Mouse (Mus musculus) forebrain, embryonic 11.5 days (tissue): ENCODE data around the gene Nod1. TPM values are rescaled to one million over a fixed set of nuclear protein-coding genes. Genes with fewer than 3 reads are reported as not detected.

Experiments
- ATAC-seq: fragments of 200-750 bp; cut with Nextera tagmentation; replicated peaks from 2 replicates; pipeline ENCODE4 v1.8.0; 2017; ENCODE audit warnings: moderate TSS enrichment; ENCODE audit not compliant: low FRiP score
- DNase-seq: peaks from one replicate; pipeline ENCODE4 v3.0.0-alpha.2; 2017; ENCODE audit warnings: low spot score
- H3K27ac ChIP-seq: fragments of 300-500 bp; sonication (generic); 2 replicates; pipeline ENCODE4 v1.5.1; 2014; ENCODE audit warnings: low read depth, low read length
- H3K27me3 ChIP-seq: fragments of 300-500 bp; sonication (generic); 2 replicates; pipeline ENCODE4 v1.6.1; 2014; ENCODE audit warnings: mild to moderate bottlenecking, low read length, mixed read lengths; ENCODE audit not compliant: control insufficient read depth, insufficient read depth
- H3K36me3 ChIP-seq: fragments of 300-500 bp; sonication (generic); 2 replicates; pipeline ENCODE4 v1.6.1; 2014; ENCODE audit warnings: mild to moderate bottlenecking, low read length, moderate library complexity, mixed read lengths; ENCODE audit not compliant: control insufficient read depth, insufficient read depth
- H3K4me1 ChIP-seq: fragments of 300-500 bp; sonication (generic); replicated peaks from 2 replicates; pipeline ENCODE4 v1.6.1; 2014; ENCODE audit warnings: low read length, mixed read lengths; ENCODE audit not compliant: control insufficient read depth, insufficient read depth
- H3K4me2 ChIP-seq: fragments of 300-500 bp; sonication (generic); 2 replicates; pipeline ENCODE4 v1.6.1; 2014; ENCODE audit warnings: low read depth, mild to moderate bottlenecking, low read length, moderate library complexity, mixed read lengths; ENCODE audit not compliant: severe bottlenecking
- H3K4me3 ChIP-seq: fragments of 300-500 bp; sonication (generic); 2 replicates; pipeline ENCODE4 v1.5.1; 2014; ENCODE audit warnings: low read depth, low read length
- H3K9ac ChIP-seq: fragments of 300-500 bp; sonication (generic); 2 replicates; pipeline ENCODE4 v1.6.1; 2014; ENCODE audit warnings: low read length
- H3K9me3 ChIP-seq: fragments of 300-500 bp; sonication (generic); 2 replicates; pipeline ENCODE4 v1.6.1; 2016; ENCODE audit warnings: low read length, mixed read lengths; ENCODE audit not compliant: control insufficient read depth
- WGBS: fragments of 180-500 bp; shearing (Covaris S2); extraction: QIAGEN DNeasy Blood & Tissue Kit; methylation state at CpG from one replicate; pipeline ENCODE4 v1.1.7; 2014; 5-methylcytosine and 5-hydroxymethylcytosine counted together
- polyA plus RNA-seq: library from polyadenylated mRNA; unstranded; fragments of >200 nt; fragmentation: Nextera tagmentation; extraction: Ambion mirVana; gene quantifications from 2 replicates; pipeline ENCODE4 v1.2.1, GENCODE M21; 2014

Gene Nod1
- polyA plus RNA-seq, 1 experiment from 2014 or later, result 2.0 TPM

GRCm38 (mm10) chr6:54992141-54992540 lies 19.7 kb upstream of the Nod1 start:
- peak overlapping the region; percentile 35 for H3K4me3 ChIP-seq
- peak overlapping the region; percentile 59 for H3K4me2 ChIP-seq
- no peaks in the 10 kb centered on the region for H3K27me3 ChIP-seq
- DNase-seq (no peak), ATAC-seq (no peak)
- peak overlapping the region; percentile 50 for H3K9ac ChIP-seq
- no peaks in the 10 kb centered on the region for H3K9me3 ChIP-seq
- no peaks in the 10 kb centered on the region for H3K36me3 ChIP-seq
- H3K4me1 ChIP-seq, result no peaks in the 10 kb centered on the region
- H3K27ac ChIP-seq, result no peak overlapping the region
- WGBS, result 4% methylated on average over 7 of the region's 7 CpGs

GRCm38 (mm10) chr6:54991189-54991588 lies 18.8 kb upstream of the Nod1 start:
- Histone ChIP-seq H3K4me2 (no peak overlapping the region), H3K36me3 (no peaks in the 10 kb centered on the region), H3K27me3 (no peaks in the 10 kb centered on the region), H3K9me3 (no peaks in the 10 kb centered on the region), H3K9ac (no peak overlapping the region), H3K27ac (no peak overlapping the region), H3K4me1 (no peaks in the 10 kb centered on the region), H3K4me3 (no peak overlapping the region)
- DNase-seq (no peak), ATAC-seq (no peak)
- 89% methylated on average over 2 of the region's 2 CpGs for WGBS

GRCm38 (mm10) chr6:54988141-54988540 lies 15.7 kb upstream of the Nod1 start:
- WGBS, result 89% methylated on average over 6 of the region's 6 CpGs
- no peak overlapping the region for H3K9ac ChIP-seq
- H3K4me2 ChIP-seq, result no peak overlapping the region
- no peak overlapping the region for H3K4me3 ChIP-seq
- no peak for DNase-seq
- H3K36me3 ChIP-seq, result no peaks in the 10 kb centered on the region
- H3K27me3 ChIP-seq, result no peaks in the 10 kb centered on the region
- no peak for ATAC-seq
- no peaks in the 10 kb centered on the region for H3K4me1 ChIP-seq
- no peak overlapping the region for H3K27ac ChIP-seq
- H3K9me3 ChIP-seq, result no peaks in the 10 kb centered on the region

- no peaks in the 10 kb centered on the region for H3K4me1 ChIP-seq
Measured at GRCm38 (mm10) chr6:54984096-54984495, 11.7 kb upstream of the Nod1 start.

GRCm38 (mm10) chr6:54983526-54984050 lies 11.2 kb upstream of the Nod1 start:
- H3K4me2 ChIP-seq, result no peak overlapping the region
- H3K9me3 ChIP-seq, result no peaks in the 10 kb centered on the region
- no peaks in the 10 kb centered on the region for H3K4me1 ChIP-seq
- DNase-seq (no peak), ATAC-seq (no peak)
- whole genome bisulfite sequencing, result 89% methylated on average over 4 of the region's 4 CpGs
- no peaks in the 10 kb centered on the region for H3K36me3 ChIP-seq
- no peak overlapping the region for H3K27ac ChIP-seq
- no peak overlapping the region for H3K4me3 ChIP-seq
- no peaks in the 10 kb centered on the region for H3K27me3 ChIP-seq
- no peak overlapping the region for H3K9ac ChIP-seq

More at GRCm38 (mm10) chr6:54984096-54984495, 11.7 kb upstream of the Nod1 start:
- no peaks in the 10 kb centered on the region for H3K9me3 ChIP-seq
- no peak for DNase-seq
- no peaks in the 10 kb centered on the region for H3K36me3 ChIP-seq
- WGBS, result 93% methylated on average over 8 of the region's 8 CpGs
- no peaks in the 10 kb centered on the region for H3K27me3 ChIP-seq
- no peak overlapping the region for H3K27ac ChIP-seq
- H3K4me2 ChIP-seq, result no peak overlapping the region
- no peak overlapping the region for H3K4me3 ChIP-seq
- no peak overlapping the region for H3K9ac ChIP-seq
- ATAC-seq, result no peak

- 96% methylated on average over 6 of the region's 6 CpGs for WGBS
- Histone ChIP-seq H3K4me2 (no peak overlapping the region), H3K27ac (no peak overlapping the region), H3K36me3 (no peaks in the 10 kb centered on the region), H3K9ac (no peak overlapping the region), H3K27me3 (no peaks in the 10 kb centered on the region), H3K4me1 (no peaks in the 10 kb centered on the region), H3K4me3 (no peak overlapping the region), H3K9me3 (no peaks in the 10 kb centered on the region)
- no peak for ATAC-seq
- DNase-seq, result no peak
Measured at GRCm38 (mm10) chr6:54979426-54979825, 7.0 kb upstream of the Nod1 start.

- Histone ChIP-seq H3K36me3 (no peaks in the 10 kb centered on the region), H3K4me2 (no peak overlapping the region), H3K9me3 (no peaks in the 10 kb centered on the region), H3K4me3 (no peak overlapping the region), H3K4me1 (no peaks in the 10 kb centered on the region; the same call in 1 of the 2 replicates), H3K27ac (no peak overlapping the region), H3K9ac (no peak overlapping the region), H3K27me3 (peaks cover 9% of the 10 kb centered on the region; the same call in 1 of the 2 replicates)
- 71% methylated on average over 1 of the region's 1 CpGs for WGBS
- DNase-seq (no peak), ATAC-seq (no peak)
Measured at GRCm38 (mm10) chr6:54975616-54976015, 3.2 kb upstream of the Nod1 start.

- 63% methylated on average over 5 of the region's 5 CpGs for WGBS
- Histone ChIP-seq H3K27ac (no peak overlapping the region), H3K4me2 (no peak overlapping the region), H3K36me3 (no peaks in the 10 kb centered on the region), H3K4me3 (no peak overlapping the region), H3K27me3 (peaks cover 9% of the 10 kb centered on the region; the same call in 1 of the 2 replicates), H3K9me3 (no peaks in the 10 kb centered on the region), H3K9ac (no peak overlapping the region), H3K4me1 (no peaks in the 10 kb centered on the region; the same call in 1 of the 2 replicates)
- DNase-seq (no peak), ATAC-seq (peak; percentile 30; the same call in 1 of the 2 replicates)
Measured at GRCm38 (mm10) chr6:54974501-54974900, 2.1 kb upstream of the Nod1 start.

GRCm38 (mm10) chr6:54972929-54973211 lies 458 bp upstream of the Nod1 start:
- no peaks in the 10 kb centered on the region for H3K9me3 ChIP-seq
- H3K27me3 ChIP-seq, result peaks cover 9% of the 10 kb centered on the region; the same call in 1 of the 2 replicates
- peak overlapping the region; percentile 51 for H3K4me3 ChIP-seq
- DNase-seq (no peak), ATAC-seq (no peak)
- H3K4me1 ChIP-seq, result no peaks in the 10 kb centered on the region; the same call in 1 of the 2 replicates
- peak overlapping the region; percentile 88 for H3K4me2 ChIP-seq
- WGBS, result 14% methylated on average over 5 of the region's 5 CpGs
- H3K9ac ChIP-seq, result no peak overlapping the region
- H3K27ac ChIP-seq, result no peak overlapping the region
- H3K36me3 ChIP-seq, result no peaks in the 10 kb centered on the region
